ENCODE assay signal across 21 mouse cellular contexts in genomic region chr1:38817268-38817667, GRCm38 (mm10). TPM values are rescaled to one million over a fixed set of nuclear protein-coding genes. Genes with fewer than 3 reads are reported as not detected.
DNase-seq lines count a peak whose midpoint lies in the region; ATAC-seq and TF ChIP-seq lines count a peak whose summit lies in the region.
"Had no signal": no experiment of that assay in that cellular context is flagged by ENCODE, and none has a peak within 500 bp of the region (broad histone marks: within the 10 kb centered on the region; RNA-seq: fewer than 3 reads in every experiment).

No protein-coding gene starts in this region.

- no peaks in the 10 kb centered on the region for H3K27me3 ChIP-seq in forebrain, embryonic 16.5 days (replicated peaks; ENCODE audit: control insufficient read depth, insufficient read depth, low read length)
- no peaks in the 10 kb centered on the region for H3K27me3 ChIP-seq in forebrain, postnatal 0 days (ENCODE audit: insufficient read depth, low read length)
- H3K27me3 ChIP-seq in midbrain, embryonic 14.5 days (ENCODE audit: control insufficient read depth, insufficient read depth, low read length): no peaks in the 10 kb centered on the region
- no peaks in the 10 kb centered on the region for H3K27me3 ChIP-seq in midbrain, embryonic 10.5 days (ENCODE audit: low read depth, poor library complexity, severe bottlenecking)
- H3K27me3 ChIP-seq in embryonic facial prominence, embryonic 15.5 days: no peaks in the 10 kb centered on the region
- no peaks in the 10 kb centered on the region for H3K27me3 ChIP-seq in neural tube, embryonic 15.5 days (replicated peaks)
- H3K27me3 ChIP-seq: heart, embryonic 13.5 days had no signal

- no peak for DNase-seq in forebrain, postnatal 0 days
- no peak for DNase-seq in midbrain, embryonic 14.5 days
- no peak for DNase-seq in midbrain, embryonic 10.5 days (ENCODE audit: low spot score)
- DNase-seq: cerebellum, adult 9-10 months; gastrocnemius, postnatal 10 days; heart, adult 11 months; heart, postnatal 36 days; kidney, adult 2 months; kidney, postnatal 10 days; lung, adult 2 months; right cerebral cortex, postnatal 4 days; thymus, adult 2 months had no signal

- peaks cover 10% of the 10 kb centered on the region for H3K4me1 ChIP-seq in forebrain, embryonic 16.5 days (replicated peaks; ENCODE audit: control insufficient read depth, insufficient read depth, low read length)
- H3K4me1 ChIP-seq in forebrain, postnatal 0 days (ENCODE audit: insufficient read depth): peaks cover 4% of the 10 kb centered on the region; the same call in 1 of the 2 replicates
- H3K4me1 ChIP-seq in midbrain, embryonic 14.5 days (ENCODE audit: control insufficient read depth, insufficient read depth, low read length): peaks cover 3% of the 10 kb centered on the region; the same call in 1 of the 2 replicates
- no peaks in the 10 kb centered on the region for H3K4me1 ChIP-seq in midbrain, embryonic 10.5 days
- H3K4me1 ChIP-seq in embryonic facial prominence, embryonic 15.5 days: peaks cover 16% of the 10 kb centered on the region
- H3K4me1 ChIP-seq in neural tube, embryonic 15.5 days: peaks cover 24% of the 10 kb centered on the region
- H3K4me1 ChIP-seq: megakaryocyte, embryonic 14.5 days had no signal

- no peak overlapping the region for H3K4me3 ChIP-seq in forebrain, embryonic 16.5 days (replicated peaks; ENCODE audit: low read length)
- no peak overlapping the region for H3K4me3 ChIP-seq in forebrain, postnatal 0 days (ENCODE audit: low read depth, low read length)
- no peak overlapping the region for H3K4me3 ChIP-seq in midbrain, embryonic 14.5 days (replicated peaks; ENCODE audit: low read depth, low read length)
- H3K4me3 ChIP-seq in midbrain, embryonic 10.5 days: no peak overlapping the region
- no peak overlapping the region for H3K4me3 ChIP-seq in embryonic facial prominence, embryonic 15.5 days (replicated peaks)
- no peak overlapping the region for H3K4me3 ChIP-seq in neural tube, embryonic 15.5 days (replicated peaks)
- H3K4me3 ChIP-seq: erythroblast, embryonic 14.5 days; heart, embryonic 13.5 days; megakaryocyte, embryonic 14.5 days had no signal

- TF ChIP-seq CTCF in forebrain, postnatal 0 days (IDR thresholded peaks at IDR 0.05; ENCODE audit: low read depth): no peak

- 0 out of 2 replicates have a peak, but pooled peaks have one; percentile 15 for ATAC-seq in forebrain, embryonic 16.5 days
- no peak for ATAC-seq in forebrain, postnatal 0 days
- ATAC-seq in midbrain, embryonic 14.5 days (ENCODE audit: low FRiP score, low TSS enrichment): no peak
- no peak; the same call in 1 of the 2 replicates for ATAC-seq in embryonic facial prominence, embryonic 15.5 days (ENCODE audit: insufficient number of reproducible peaks, low FRiP score, low TSS enrichment, low read depth)
- ATAC-seq in neural tube, embryonic 15.5 days (ENCODE audit: low FRiP score): no peak
- ATAC-seq in erythroblast, adult 5-6 weeks (replicated peaks; ENCODE audit: low FRiP score, poor library complexity, severe bottlenecking): no peak
- ATAC-seq: inflammation-experienced regulatory T-cells, adult 6 months had no signal

- H3K27ac ChIP-seq in forebrain, embryonic 16.5 days (ENCODE audit: low read length): no peak overlapping the region
- no peak overlapping the region; the same call in 1 of the 2 replicates for H3K27ac ChIP-seq in forebrain, postnatal 0 days (ENCODE audit: low read depth, low read length)
- H3K27ac ChIP-seq in midbrain, embryonic 14.5 days (replicated peaks; ENCODE audit: low read depth, low read length): peak overlapping the region; percentile 58; the same call in 1 of the 2 replicates
- H3K27ac ChIP-seq in midbrain, embryonic 10.5 days (replicated peaks): no peak overlapping the region
- peak overlapping the region; percentile 61 for H3K27ac ChIP-seq in embryonic facial prominence, embryonic 15.5 days (replicated peaks)
- peak overlapping the region; percentile 50 for H3K27ac ChIP-seq in neural tube, embryonic 15.5 days (replicated peaks)
- H3K27ac ChIP-seq: heart, embryonic 13.5 days had no signal

- WGBS in forebrain, embryonic 16.5 days: 78% methylated on average over 9 of the region's 9 CpGs
- 84% methylated on average over 9 of the region's 9 CpGs for WGBS in forebrain, postnatal 0 days
- 84% methylated on average over 9 of the region's 9 CpGs for WGBS in midbrain, embryonic 14.5 days
- 88% methylated on average over 9 of the region's 9 CpGs for WGBS in midbrain, embryonic 10.5 days
- 32% methylated on average over 9 of the region's 9 CpGs for WGBS in embryonic facial prominence, embryonic 15.5 days
- WGBS in neural tube, embryonic 15.5 days: 75% methylated on average over 9 of the region's 9 CpGs

- peaks cover 10% of the 10 kb centered on the region for H3K36me3 ChIP-seq in forebrain, embryonic 16.5 days (ENCODE audit: control insufficient read depth, insufficient read depth)
- H3K36me3 ChIP-seq in forebrain, postnatal 0 days (ENCODE audit: insufficient read depth): peaks cover 31% of the 10 kb centered on the region
- H3K36me3 ChIP-seq in midbrain, embryonic 14.5 days (ENCODE audit: control insufficient read depth, insufficient read depth, low read length): peaks cover 45% of the 10 kb centered on the region
- peaks cover 22% of the 10 kb centered on the region for H3K36me3 ChIP-seq in midbrain, embryonic 10.5 days
- peaks cover 9% of the 10 kb centered on the region for H3K36me3 ChIP-seq in embryonic facial prominence, embryonic 15.5 days
- H3K36me3 ChIP-seq in neural tube, embryonic 15.5 days: peaks cover 34% of the 10 kb centered on the region

- H3K4me2 ChIP-seq in forebrain, embryonic 16.5 days (ENCODE audit: low read length): no peak overlapping the region
- no peak overlapping the region for H3K4me2 ChIP-seq in forebrain, postnatal 0 days (ENCODE audit: low read depth)
- no peak overlapping the region for H3K4me2 ChIP-seq in midbrain, embryonic 14.5 days (ENCODE audit: low read length)
- H3K4me2 ChIP-seq in embryonic facial prominence, embryonic 15.5 days (replicated peaks): no peak overlapping the region
- no peak overlapping the region for H3K4me2 ChIP-seq in neural tube, embryonic 15.5 days
- H3K4me2 ChIP-seq: heart, embryonic 13.5 days; liver, embryonic 11.5 days had no signal

- no peak overlapping the region for H3K9ac ChIP-seq in forebrain, embryonic 16.5 days (replicated peaks; ENCODE audit: low read depth, low read length)
- no peak overlapping the region for H3K9ac ChIP-seq in forebrain, postnatal 0 days
- H3K9ac ChIP-seq in midbrain, embryonic 14.5 days (replicated peaks; ENCODE audit: low read length): no peak overlapping the region
- H3K9ac ChIP-seq in embryonic facial prominence, embryonic 15.5 days: no peak overlapping the region
- no peak overlapping the region for H3K9ac ChIP-seq in neural tube, embryonic 15.5 days (replicated peaks)
- H3K9ac ChIP-seq: heart, embryonic 13.5 days had no signal

- H3K9me3 ChIP-seq in forebrain, embryonic 16.5 days (ENCODE audit: control insufficient read depth, low read length): no peaks in the 10 kb centered on the region
- no peaks in the 10 kb centered on the region for H3K9me3 ChIP-seq in forebrain, postnatal 0 days (ENCODE audit: low read length)
- no peaks in the 10 kb centered on the region for H3K9me3 ChIP-seq in midbrain, embryonic 14.5 days (ENCODE audit: control insufficient read depth, low read length)
- no peaks in the 10 kb centered on the region for H3K9me3 ChIP-seq in midbrain, embryonic 10.5 days (replicated peaks)
- no peaks in the 10 kb centered on the region for H3K9me3 ChIP-seq in embryonic facial prominence, embryonic 15.5 days (replicated peaks)
- no peaks in the 10 kb centered on the region for H3K9me3 ChIP-seq in neural tube, embryonic 15.5 days (replicated peaks)
- H3K9me3 ChIP-seq: heart, embryonic 13.5 days; megakaryocyte, embryonic 14.5 days had no signal

RNA-seq across cellular contexts. Expression of gene Lonrf2, which starts 19.2 kb away (rescaled TPM):
- 13.0 and 16.7 TPM in 2 replicates for polyA plus RNA-seq in forebrain, embryonic 16.5 days (2015; fragmentation: Nextera tagmentation; extraction: Ambion mirVana)
- total RNA-seq in forebrain, postnatal 0 days (2014; rRNA removed): 103 and 143 TPM in 2 replicates
- 13.8 and 21.9 TPM in 2 replicates for polyA plus RNA-seq in forebrain, postnatal 0 days (2015; fragmentation: Nextera tagmentation; extraction: Ambion mirVana)
- 21.4 and 28.1 TPM in 2 replicates for polyA plus RNA-seq in midbrain, embryonic 14.5 days (2014; fragmentation: Nextera tagmentation; extraction: Ambion mirVana)
- polyA plus RNA-seq in midbrain, embryonic 10.5 days (2016; fragmentation: Nextera tagmentation; extraction: Ambion mirVana): 2.2 and 3.0 TPM in 2 replicates
- 2.0 and 2.2 TPM in 2 replicates for polyA plus RNA-seq in embryonic facial prominence, embryonic 15.5 days (2015; fragmentation: Nextera tagmentation; extraction: Ambion mirVana)
- polyA plus RNA-seq in neural tube, embryonic 15.5 days (2015; fragmentation: Nextera tagmentation; extraction: Ambion mirVana): 18.6 and 22.6 TPM in 2 replicates
- total RNA-seq in erythroblast, adult 5-6 weeks (2015; ENCODE audit: low replicate concordance): 0.42 and 0.77 TPM in 2 replicates
- total RNA-seq in erythroblast, adult 5-6 weeks (2017; ENCODE audit: low replicate concordance): 0.14 and 0.17 TPM in 2 replicates
- polyA plus RNA-seq: erythroblast, embryonic 14.5 days; inflammation-experienced regulatory T-cells, adult 6 months had no signal

Comparison
In these comparisons a context has a peak if more than half of its experiments do, and no peak if none do; other contexts are left out.
1. H3K27ac ChIP-seq: peak in midbrain, embryonic 14.5 days (single experiment), embryonic facial prominence, embryonic 15.5 days (single experiment) and neural tube, embryonic 15.5 days (single experiment); none in forebrain, embryonic 16.5 days (single experiment), forebrain, postnatal 0 days (single experiment) and midbrain, embryonic 10.5 days (single experiment).